Mouse (Mus musculus): ENCODE measurements at regions not wholly inside any gene's neighbourhood (a gene's known extent, or its start where the extent isn't known, plus 50 kb on each side); places are given as distances from the start of the nearest gene placed in this dataset.
"Not testable (repeated sequence)": the region's sequence is repeated elsewhere in the genome, so short reads cannot be mapped to it uniquely, and the experiment has no call there.

- ATAC-seq (ENCODE audit: poor library complexity, severe bottlenecking): not testable (repeated sequence)
Measured at GRCm38 (mm10) chr13:50754911-50755310, 56.8 kb downstream of the Gm8765 start.

DNA sequence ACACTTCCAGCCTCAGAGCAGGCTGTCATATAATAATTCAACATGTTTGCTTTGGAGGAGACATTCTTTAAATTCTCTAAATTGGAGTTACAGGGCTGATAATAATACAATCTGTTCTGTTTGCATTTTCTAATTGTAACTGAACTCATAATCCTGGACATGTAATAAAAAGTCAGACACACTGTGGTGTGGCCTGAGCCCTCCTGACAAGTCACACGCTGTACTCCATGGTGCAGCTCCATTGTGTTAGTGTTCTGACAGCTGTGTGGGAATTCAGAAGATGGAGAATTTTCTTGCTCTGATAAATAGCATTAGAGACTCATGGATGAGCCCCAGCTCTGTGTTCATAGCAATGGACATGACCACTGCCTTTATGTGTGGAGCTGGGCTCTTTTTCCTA, 58.2 kb downstream of the Gm8765 start:
- not testable (repeated sequence) for ATAC-seq (ENCODE audit: poor library complexity, severe bottlenecking)

- ATAC-seq (ENCODE audit: poor library complexity, severe bottlenecking): peak; percentile 54; the same call in 1 of the 2 replicates
Measured at GRCm38 (mm10) chr13:50764618-50765017, 66.5 kb downstream of the Gm8765 start.

GRCm38 (mm10) chr13:50780036-50780435, 81.9 kb downstream of the Gm8765 start:
- not testable (repeated sequence) for ATAC-seq (ENCODE audit: poor library complexity, severe bottlenecking)

GRCm38 (mm10) chr13:50829879-50830550, 131.9 kb downstream of the Gm8765 start:
- peak; percentile 49 for ATAC-seq (ENCODE audit: poor library complexity, severe bottlenecking)

Measured in megakaryocyte, adult 5-6 weeks (primary cell).